Mouse (Mus musculus) small intestine, adult 2 months (tissue): ENCODE measurements around the gene Nsun4. TPM values are rescaled to one million over a fixed set of nuclear protein-coding genes. Genes with fewer than 3 reads are reported as not detected.

Source experiments
- H3K27ac ChIP-seq: fragments of 200-500 bp; 2 replicates; pipeline ENCODE4 v1.5.1; 2012; ENCODE audit warnings: low read depth, low read length, control low read depth, inconsistent platforms; ENCODE audit not compliant: insufficient read depth
- H3K27me3 ChIP-seq: fragments of 200-500 bp; 2 replicates; pipeline ENCODE4 v1.6.1; 2012; ENCODE audit warnings: mild to moderate bottlenecking, moderate library complexity, low read length, inconsistent platforms; ENCODE audit not compliant: control insufficient read depth, insufficient read depth
- H3K36me3 ChIP-seq: fragments of 200-500 bp; 2 replicates; pipeline ENCODE4 v1.6.1; 2012; ENCODE audit warnings: mild to moderate bottlenecking, low read length, control low read depth, inconsistent platforms; ENCODE audit not compliant: control insufficient read depth, insufficient read depth
- H3K4me1 ChIP-seq: fragments of 200-500 bp; 2 replicates; pipeline ENCODE4 v1.6.1; 2012; ENCODE audit warnings: low read length, inconsistent platforms, mixed read lengths; ENCODE audit not compliant: control insufficient read depth, insufficient read depth, insufficient read length
- H3K4me3 ChIP-seq: fragments of 200-500 bp; 2 replicates; pipeline ENCODE4 v1.5.1; 2012; ENCODE audit warnings: low read depth, mild to moderate bottlenecking, control low read depth, inconsistent platforms, low read length, moderate library complexity
- CTCF ChIP-seq: fragments of 200-500 bp; IDR thresholded peaks from 2 replicates; pipeline ENCODE4 v1.5.1; 2012; ENCODE audit warnings: low read depth, mild to moderate bottlenecking, control low read depth, inconsistent platforms, low read length, moderate library complexity, mixed read lengths; ENCODE audit not compliant: insufficient replicate concordance, insufficient read length; ENCODE audit errors: extremely low read depth
- POLR2A ChIP-seq: fragments of 200-500 bp; IDR thresholded peaks from 2 replicates; pipeline ENCODE4 v1.6.1; 2012; ENCODE audit warnings: low read depth, mild to moderate bottlenecking, control low read depth, inconsistent platforms, low read length, moderate library complexity
- WGBS: fragments of 180-500 bp; shearing (Covaris S2); methylation state at CpG from one replicate; pipeline ENCODE4 v1.1.7; 2018; 5-methylcytosine and 5-hydroxymethylcytosine counted together
- polyA plus RNA-seq: library from polyadenylated mRNA; depleted of rRNA; stranded (reverse); fragments of >200 nt; gene quantifications from 2 replicates; pipeline ENCODE4 v1.2.3, GENCODE M21; 2012

Gene Nsun4
- polyA plus RNA-seq, 1 experiment = 3.7 TPM

GRCm38 (mm10) chr4:116059012-116059726 is 5.5 kb upstream of the Nsun4 start:
- H3K4me3 ChIP-seq = no peak overlapping the region
- no peaks in the 10 kb centered on the region; the same call in 1 of the 2 replicates for H3K36me3 ChIP-seq
- no peaks in the 10 kb centered on the region for H3K4me1 ChIP-seq
- WGBS = 73% methylated on average over 5 of the region's 5 CpGs
- no peaks in the 10 kb centered on the region for H3K27me3 ChIP-seq
- TF ChIP-seq POLR2A (no peak), CTCF (no peak)
- no peak overlapping the region for H3K27ac ChIP-seq

DNA sequence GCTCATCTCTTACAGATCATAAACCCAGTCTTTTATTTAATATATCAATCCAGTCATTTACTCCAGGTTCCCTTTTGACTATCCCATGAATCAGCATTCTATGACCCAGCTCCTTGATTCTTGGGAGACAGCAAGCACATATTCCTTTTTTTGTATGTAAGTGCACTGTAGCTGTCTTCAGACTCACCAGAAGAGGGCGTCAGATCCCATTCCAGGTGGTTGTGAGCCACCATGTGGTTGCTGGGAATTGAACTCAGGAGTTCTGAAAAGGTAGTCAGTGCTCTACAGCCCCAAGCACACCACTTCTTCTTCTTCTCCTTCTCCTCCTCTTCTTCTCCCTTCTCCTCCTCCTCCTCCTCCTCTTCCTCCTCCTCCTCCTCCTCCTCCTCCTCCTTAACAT is 3.9 kb upstream of the Nsun4 start:
- H3K36me3 ChIP-seq = no peaks in the 10 kb centered on the region
- H3K27me3 ChIP-seq = no peaks in the 10 kb centered on the region
- H3K27ac ChIP-seq = no peak overlapping the region
- no peaks in the 10 kb centered on the region; the same call in 1 of the 2 replicates for H3K4me1 ChIP-seq
- WGBS = 10% methylated on average over 1 of the region's 1 CpGs
- no peak overlapping the region for H3K4me3 ChIP-seq
- TF ChIP-seq POLR2A = no peak
- no peak for TF ChIP-seq CTCF

- H3K27ac ChIP-seq = peak overlapping the region; percentile 94
- peaks cover under 1% of the 10 kb centered on the region; the same call in 1 of the 2 replicates for H3K36me3 ChIP-seq
- H3K4me3 ChIP-seq = peak overlapping the region; percentile 68
- TF ChIP-seq POLR2A = no peak
- TF ChIP-seq CTCF = peak; percentile 35; the same call in 1 of the 2 replicates
- H3K27me3 ChIP-seq = no peaks in the 10 kb centered on the region
- 6% methylated on average over 22 of the region's 22 CpGs for WGBS
- peaks cover 5% of the 10 kb centered on the region; the same call in 1 of the 2 replicates for H3K4me1 ChIP-seq
Observed at GRCm38 (mm10) chr4:116052526-116053293, 966 bp downstream of the Nsun4 start.

- Histone ChIP-seq H3K27me3 (no peaks in the 10 kb centered on the region), H3K4me3 (no peak overlapping the region), H3K36me3 (peaks cover 11% of the 10 kb centered on the region), H3K27ac (no peak overlapping the region), H3K4me1 (peaks cover 5% of the 10 kb centered on the region; the same call in 1 of the 2 replicates)
- no peak for TF ChIP-seq POLR2A
- 65% methylated on average over 3 of the region's 3 CpGs for WGBS
Observed at GRCm38 (mm10) chr4:116049211-116049610, 4.5 kb downstream of the Nsun4 start.

DNA sequence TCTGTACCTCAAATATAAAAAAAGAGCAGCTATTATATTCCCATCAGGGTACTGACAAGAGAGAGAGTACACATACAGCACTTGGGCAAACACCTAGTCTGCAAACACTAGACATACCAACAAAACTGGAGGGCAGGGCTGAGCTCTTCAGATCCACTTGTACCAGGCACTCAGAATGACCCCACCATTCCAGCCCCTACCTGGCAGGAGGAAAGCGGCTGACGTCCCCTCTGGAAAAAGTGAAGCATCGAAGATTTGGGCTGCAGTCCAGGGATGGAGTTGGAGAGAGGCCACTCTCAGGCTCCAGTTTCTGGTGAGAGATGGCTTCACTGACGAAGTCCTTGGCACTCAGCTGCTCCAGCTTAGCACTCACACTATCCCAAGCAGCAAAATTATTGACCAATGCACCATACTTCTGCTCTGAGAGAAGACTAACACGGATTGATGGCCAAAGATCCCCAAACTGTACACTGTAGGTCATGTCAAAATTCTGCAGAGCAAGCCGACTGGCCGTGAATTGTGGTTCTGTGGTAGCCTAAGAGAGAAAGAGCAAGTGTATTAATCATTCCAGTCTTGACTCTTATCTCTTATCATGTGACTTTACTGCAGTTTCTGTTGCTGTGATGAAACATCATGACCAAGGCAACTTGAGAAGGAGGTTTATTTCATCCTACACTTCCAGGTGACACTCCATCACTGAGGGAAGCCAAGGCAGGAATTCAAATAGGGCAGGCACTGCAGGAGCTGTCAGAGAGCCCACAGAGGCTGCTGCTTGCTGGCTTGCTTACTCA is 5.4 kb downstream of the Nsun4 start:
- Histone ChIP-seq H3K4me1 (peaks cover 5% of the 10 kb centered on the region; the same call in 1 of the 2 replicates), H3K36me3 (peaks cover 17% of the 10 kb centered on the region), H3K27ac (no peak overlapping the region), H3K27me3 (no peaks in the 10 kb centered on the region), H3K4me3 (no peak overlapping the region)
- no peak for TF ChIP-seq POLR2A
- no peak for TF ChIP-seq CTCF
- 70% methylated on average over 7 of the region's 7 CpGs for WGBS

- Histone ChIP-seq H3K4me3 (no peak overlapping the region), H3K27me3 (no peaks in the 10 kb centered on the region), H3K27ac (no peak overlapping the region), H3K36me3 (peaks cover 23% of the 10 kb centered on the region), H3K4me1 (peaks cover 5% of the 10 kb centered on the region; the same call in 1 of the 2 replicates)
- WGBS = 94% methylated on average over 1 of the region's 1 CpGs
- TF ChIP-seq POLR2A (no peak), CTCF (no peak)
Observed at GRCm38 (mm10) chr4:116047681-116048080, 6.0 kb downstream of the Nsun4 start.

DNA sequence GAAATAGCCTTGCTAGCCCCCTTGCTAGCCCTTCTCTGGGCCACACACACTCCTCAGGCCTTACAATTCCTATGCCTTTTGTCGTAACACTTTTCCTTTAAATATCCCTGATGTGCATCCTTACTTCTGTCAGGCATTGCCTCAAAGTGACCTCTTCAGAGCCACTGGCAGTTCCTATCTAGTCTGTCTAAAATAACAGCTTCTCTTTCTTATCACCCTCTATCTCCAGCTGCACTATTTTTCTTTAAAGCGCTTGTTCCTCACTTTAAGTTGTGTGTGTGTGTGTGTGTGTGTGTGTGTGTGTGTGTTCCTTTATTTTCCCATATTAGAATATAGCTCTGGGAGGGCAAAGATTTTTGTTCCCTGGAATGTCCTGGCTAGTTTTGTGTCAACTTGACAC is 7.1 kb downstream of the Nsun4 start:
- TF ChIP-seq POLR2A = no peak
- TF ChIP-seq CTCF = no peak
- 95% methylated on average over 2 of the region's 2 CpGs for WGBS
- H3K4me1 ChIP-seq = peaks cover 5% of the 10 kb centered on the region; the same call in 1 of the 2 replicates
- no peak overlapping the region for H3K4me3 ChIP-seq
- H3K27ac ChIP-seq = no peak overlapping the region
- H3K27me3 ChIP-seq = no peaks in the 10 kb centered on the region
- peaks cover 25% of the 10 kb centered on the region for H3K36me3 ChIP-seq
